Mouse (Mus musculus): ENCODE data around the gene Ksr2. TPM values are rescaled to one million over a fixed set of nuclear protein-coding genes. Genes with fewer than 3 reads are reported as not detected.

The Ksr2 gene
- total RNA-seq, 2 experiments from 2014 or later: 23.4 to 24.1 TPM

DNA sequence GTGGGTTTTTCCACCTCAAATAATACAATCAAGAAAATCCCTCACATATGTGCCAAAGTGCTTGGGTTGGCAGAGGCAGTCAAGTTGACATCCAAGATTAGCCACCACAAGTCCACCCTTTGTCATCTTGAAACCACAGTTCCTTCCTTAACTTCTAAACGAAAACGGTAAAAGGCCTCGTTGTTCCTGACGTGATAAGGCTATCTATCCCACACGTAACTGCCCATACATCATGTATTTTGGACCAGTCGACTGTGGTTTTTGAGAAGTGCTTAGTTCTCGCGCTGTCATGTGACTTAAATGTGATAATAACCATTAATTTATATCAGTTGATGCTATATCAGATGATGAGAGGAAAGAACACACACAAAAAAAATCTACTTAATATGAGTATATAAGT is 55.8 kb downstream of the Ksr2 start:
- intact Hi-C loops (cut with DNase I): no loop called here
- DNase-seq: no peak

DNA sequence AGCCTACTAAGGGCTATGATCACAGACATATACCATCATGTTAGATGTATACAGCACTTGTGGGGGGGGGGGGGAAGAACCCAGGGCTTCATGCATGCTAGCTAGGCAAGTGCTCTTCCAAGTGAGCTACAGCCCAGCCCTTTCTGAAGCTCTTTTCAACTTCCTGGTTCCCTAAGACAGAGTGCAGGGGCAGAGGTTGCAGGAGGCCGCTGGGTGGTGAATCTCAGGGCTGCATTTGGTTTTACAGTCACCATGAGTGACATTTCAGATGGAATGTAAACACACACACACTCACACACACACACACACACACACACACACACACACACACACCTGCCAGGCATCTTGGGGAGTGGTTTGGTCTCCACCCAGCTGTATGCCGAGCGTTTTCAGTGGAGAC is 67.4 kb downstream of the Ksr2 start:
- intact Hi-C loops (cut with DNase I): no loop called here
- no peak for DNase-seq

DNA sequence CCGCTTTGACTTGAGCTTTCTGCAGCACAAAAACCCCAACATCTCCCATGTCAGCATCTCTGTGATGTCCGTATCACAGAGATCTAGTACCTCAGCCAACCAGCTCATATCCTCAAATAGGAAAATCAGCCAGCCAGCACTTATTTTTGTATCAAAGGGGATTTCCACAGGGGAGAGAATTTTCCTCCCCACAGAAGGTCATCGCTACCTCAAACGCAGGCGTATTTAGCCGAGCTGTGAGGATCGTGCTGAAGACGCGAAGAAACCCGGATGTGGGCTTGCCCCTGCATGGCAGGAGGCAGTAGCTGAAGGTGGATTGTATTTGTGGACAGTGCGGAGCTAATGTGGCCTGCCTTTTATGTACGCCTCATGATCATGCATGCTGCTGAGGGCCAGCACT is 67.8 kb downstream of the Ksr2 start:
- intact Hi-C loops (cut with DNase I): no loop called here
- DNase-seq: no peak

DNA sequence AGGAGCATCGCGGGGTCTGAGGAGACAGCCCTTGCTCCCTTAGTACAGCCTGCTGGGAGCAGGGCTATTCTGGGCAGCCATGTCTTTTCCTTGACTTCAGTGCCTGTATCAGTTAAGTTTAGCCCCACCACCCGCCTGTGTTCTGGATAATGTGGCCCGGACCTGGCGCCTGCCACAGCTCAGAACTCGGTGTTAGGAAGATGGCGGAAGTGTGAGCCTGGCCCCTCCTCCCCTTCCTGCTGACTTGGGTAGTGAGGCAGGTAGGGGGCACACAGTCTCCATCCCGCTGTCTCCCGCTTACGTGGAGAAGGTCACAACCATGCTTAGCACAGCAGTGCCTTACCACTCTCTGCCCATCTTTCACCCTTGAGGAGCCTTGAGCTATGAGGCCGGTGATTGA is 68.2 kb downstream of the Ksr2 start:
- intact Hi-C loops (cut with DNase I): no loop called here

DNA sequence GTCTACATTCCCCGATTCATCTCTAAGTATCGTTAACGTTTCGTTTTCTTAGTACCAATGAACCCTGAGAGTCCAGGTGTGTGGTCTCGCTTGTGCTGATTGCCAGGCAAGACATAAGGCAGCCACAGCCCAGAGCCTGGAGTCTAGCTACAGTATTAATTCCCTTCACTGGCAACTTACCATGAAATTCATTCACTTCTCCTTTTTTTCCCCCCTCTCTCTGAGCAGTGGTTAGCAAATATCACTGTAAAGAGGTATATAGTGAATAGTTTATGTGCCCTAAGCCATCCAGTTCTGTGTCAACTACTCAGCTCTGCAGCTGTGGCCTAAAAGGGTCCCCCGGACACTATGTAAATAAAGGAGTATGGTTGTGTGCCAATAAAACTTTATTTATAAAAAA is 71.6 kb downstream of the Ksr2 start:
- intact Hi-C loops (cut with DNase I): no loop called here
- DNase-seq: no peak

More for the DNA sequence above, 68.2 kb downstream of the Ksr2 start:
- no peak for DNase-seq

DNA sequence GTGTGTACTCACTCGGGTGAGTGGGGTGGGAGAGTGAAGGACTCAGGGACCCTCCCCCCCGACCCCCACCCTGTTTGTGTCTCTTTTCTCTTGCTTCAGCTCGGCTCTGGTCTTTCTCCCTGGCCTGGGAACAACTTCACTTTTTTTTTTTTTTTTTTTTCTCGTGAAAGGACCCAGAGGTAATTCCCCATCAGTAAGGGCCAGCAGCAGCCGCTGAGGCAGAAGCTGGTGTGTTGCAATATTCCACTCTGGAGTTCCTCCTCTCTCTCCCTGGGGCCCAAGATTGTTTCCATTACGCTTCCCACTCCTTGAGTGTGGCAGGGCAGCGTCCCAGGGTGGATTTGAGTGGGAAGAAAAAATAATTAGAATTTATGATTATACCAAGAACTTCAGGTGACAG is 72.3 kb downstream of the Ksr2 start:
- no peak for DNase-seq
- intact Hi-C loops (cut with DNase I): no loop called here

DNA sequence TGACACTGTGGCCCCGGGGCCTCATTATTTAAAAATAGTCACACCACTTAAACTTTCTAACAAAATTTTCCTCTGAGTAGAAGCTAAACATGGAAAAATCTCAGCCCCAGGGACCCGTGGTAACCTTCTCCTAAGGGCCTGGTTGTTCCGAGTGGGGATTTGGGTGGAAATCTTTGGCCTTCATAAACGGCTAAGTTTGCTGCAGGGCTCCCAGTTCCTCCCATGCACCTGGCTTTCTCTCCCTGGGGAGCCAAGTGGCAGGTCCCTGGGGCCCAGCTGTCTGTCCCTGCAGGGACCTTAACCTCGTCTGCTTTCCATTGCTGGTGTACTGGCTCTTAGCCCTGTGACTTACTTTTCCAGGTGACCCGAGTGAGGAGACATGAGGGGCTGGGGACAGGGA is 74.4 kb downstream of the Ksr2 start:
- intact Hi-C loops (cut with DNase I): no loop called here

DNA sequence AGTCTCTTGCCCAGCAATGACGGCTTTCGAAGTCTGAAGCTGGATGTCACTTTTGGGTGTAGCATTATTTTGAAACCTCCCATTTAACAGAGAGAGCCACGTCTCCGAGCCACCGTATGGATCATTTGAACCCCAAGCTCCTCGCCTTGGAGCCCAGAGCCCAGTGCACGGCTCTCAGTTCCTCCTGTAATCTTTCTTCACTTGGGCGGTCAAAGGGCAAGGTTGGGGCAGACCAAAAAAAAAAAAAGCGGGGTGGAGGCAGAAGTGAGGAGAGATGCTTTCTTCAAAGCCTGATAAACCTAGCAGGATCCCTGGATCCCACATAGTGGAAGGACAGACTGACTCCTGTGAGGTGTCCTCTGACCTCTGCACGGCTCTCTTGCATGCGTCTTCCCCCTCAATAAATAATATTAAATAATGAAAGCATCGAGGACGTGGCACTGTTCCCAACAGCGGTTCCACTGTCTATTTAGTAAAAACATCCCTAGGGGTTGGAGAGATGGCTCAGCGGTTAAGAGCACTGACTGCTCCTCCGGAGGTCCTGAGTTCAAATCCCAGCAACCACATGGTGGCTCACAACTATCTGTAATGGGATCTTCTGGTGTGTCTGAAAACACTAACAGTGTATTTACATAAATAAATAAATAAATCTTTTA is 75.0 kb downstream of the Ksr2 start:
- intact Hi-C loops (cut with DNase I): no loop called here
- DNase-seq: no peak

More for the DNA sequence above, 74.4 kb downstream of the Ksr2 start:
- DNase-seq: no peak

DNA sequence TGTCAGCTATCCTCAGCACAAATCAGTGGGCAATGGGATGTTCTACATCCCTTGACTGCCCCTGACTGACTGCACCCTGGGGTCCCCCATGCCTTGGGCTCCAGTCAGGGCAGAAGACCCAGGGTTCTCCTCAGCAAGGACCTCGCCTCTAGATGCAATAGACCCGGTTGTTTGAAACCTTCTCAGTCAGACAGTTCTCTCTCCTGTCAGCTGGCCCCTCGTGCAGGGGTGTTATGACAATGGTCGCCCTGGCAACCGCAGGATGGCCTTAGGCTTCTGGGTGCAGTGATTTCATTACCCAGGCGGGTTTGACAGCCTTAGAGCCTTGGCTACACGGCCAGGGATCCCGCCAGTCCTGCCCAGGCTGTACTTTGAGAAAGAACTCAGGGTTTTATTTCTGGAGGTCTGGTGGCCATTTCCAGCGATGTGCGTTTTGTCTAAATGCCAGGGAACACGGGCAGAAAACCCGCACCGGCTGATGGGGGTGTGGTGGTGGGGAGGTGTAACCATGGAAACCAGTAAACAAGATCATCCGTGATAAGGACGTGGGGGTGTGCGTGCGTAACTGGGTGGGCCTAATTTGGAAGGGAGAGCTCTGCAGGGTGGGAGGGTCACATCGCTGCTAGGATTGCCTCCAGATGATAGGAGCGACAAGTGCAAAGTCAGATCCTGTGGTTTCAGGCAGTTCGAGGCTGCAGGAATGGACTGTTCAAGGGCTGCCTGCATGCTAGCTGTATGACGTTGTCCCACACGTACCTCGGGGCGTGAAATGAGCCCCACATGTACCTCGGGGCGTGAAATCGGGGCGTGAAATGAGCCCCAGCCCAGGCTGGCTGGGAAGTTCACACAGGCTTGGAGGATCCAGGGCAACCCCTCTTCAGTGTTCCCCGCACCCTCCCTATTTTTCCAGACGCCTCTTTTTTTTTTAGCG is 79.4 kb downstream of the Ksr2 start:
- intact Hi-C loops (cut with DNase I): loop anchor here (5.0 to 10.0 kb wide), 2 partner anchors 76 to 188 kb away; no protein-coding TSS in a partner anchor
- DNase-seq: peak; percentile 56

DNA sequence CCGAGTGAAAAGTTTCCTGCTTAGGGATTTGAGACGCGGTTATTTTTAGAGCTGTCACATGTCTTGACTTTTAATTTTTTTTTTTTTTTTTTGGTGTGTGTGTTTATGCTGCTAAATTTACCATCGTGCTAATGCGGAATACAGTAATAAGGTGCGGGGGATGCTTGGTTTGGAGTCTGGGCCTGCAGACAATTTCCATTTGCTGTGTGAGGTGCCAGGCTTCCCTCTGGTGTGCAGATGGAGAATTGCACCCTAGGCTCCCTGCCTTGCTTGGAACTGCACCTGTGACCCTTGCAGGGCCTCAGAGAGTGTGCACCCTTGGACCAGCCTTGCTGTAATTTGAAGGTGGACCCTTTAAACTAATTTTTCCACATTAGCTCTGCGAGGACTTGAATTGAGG is 80.1 kb downstream of the Ksr2 start:
- peak; percentile 69 for DNase-seq
- intact Hi-C loops (cut with DNase I): loop anchor here (5.0 to 10.0 kb wide), 2 partner anchors 77 to 189 kb away; no protein-coding TSS in a partner anchor

DNA sequence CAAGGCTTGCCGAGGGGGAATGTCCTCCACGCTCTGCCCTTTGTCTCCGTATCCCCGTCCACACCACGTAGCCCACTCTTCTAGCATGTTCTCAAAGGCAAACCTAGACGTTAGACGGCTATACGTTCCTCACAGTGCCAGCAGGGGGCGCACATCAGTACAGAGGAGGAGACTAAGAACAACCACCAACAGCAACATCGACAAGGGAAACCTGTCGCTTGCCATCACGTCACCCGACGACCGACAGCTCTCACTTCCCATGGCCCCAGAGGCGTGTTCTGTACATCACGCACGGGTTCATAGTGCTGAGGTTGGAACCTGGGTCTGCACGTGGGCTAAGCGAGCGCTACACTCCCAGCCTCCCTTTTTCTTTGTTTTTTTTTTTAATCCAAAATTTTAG is 83.3 kb downstream of the Ksr2 start:
- intact Hi-C loops (cut with DNase I): loop anchor here (10.0 kb wide), 1 partner anchor 192 kb away; no protein-coding TSS in a partner anchor
- no peak for DNase-seq

DNA sequence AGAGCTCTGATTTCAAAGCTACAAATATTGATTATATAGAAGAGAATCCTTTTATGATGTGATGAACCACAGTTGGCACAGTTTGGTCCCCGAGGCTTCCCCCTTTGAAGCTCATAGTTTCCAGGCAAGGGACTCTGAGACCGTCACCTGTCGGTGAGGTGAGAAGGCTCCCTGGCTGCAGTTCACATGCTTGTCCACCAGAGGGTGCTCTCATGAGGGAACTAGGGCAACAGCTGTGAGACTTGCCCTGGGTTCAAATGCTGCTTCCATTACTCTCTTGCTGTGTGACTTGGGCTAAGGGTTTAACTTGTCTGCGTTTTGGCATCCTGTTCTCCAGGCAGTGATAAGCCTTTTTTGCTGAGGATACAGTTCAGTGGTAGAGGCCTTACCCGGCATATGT is 88.8 kb downstream of the Ksr2 start:
- intact Hi-C loops (cut with DNase I): loop anchor here (10.0 kb wide), 1 partner anchor 562 kb away; no protein-coding TSS in a partner anchor
- no peak for DNase-seq

DNA sequence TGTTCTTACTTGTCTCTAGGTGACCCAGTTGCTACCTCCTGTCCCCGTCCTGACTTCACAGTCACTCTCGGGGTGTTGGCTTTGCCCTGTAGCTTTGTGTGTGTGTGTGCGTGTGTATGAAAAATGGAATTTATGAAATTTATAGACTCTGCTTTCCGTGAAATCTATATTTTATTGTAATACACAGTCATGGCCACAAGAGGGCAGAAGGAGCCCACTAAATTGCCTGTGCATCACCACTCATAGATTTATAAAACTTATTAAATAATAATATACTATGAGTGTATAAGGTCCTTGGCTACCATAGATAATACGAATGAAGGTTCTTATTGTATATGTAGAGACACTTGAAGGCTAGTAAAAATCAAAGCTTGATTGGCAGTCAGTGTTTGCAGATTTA is 90.6 kb downstream of the Ksr2 start:
- intact Hi-C loops (cut with DNase I): loop anchor here (10.0 kb wide), 1 partner anchor 560 kb away; no protein-coding TSS in a partner anchor
- no peak for DNase-seq

DNA sequence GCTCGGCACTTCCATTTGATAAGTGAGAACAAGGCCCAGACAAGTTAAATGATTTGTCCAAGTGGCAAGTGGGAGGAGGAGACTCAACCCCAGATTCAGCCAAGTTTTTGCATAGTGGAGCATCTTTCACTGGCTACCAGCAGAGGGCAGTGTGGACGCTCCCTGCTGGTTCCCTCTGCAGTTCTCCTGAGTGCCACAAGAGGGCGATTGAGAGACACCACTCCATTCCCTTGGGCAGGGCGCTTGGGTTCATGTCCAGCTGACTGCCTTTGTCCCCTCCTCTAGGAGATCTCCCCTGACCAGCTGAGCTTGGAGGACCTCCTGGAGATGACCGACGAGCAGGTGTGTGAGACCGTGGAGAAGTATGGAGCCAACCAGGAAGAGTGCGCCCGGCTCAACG is 91.4 kb downstream of the Ksr2 start:
- intact Hi-C loops (cut with DNase I): loop anchor here (5.0 to 10.0 kb wide), 2 partner anchors 442 to 560 kb away; no protein-coding TSS in a partner anchor
- peak; percentile 73 for DNase-seq

DNA sequence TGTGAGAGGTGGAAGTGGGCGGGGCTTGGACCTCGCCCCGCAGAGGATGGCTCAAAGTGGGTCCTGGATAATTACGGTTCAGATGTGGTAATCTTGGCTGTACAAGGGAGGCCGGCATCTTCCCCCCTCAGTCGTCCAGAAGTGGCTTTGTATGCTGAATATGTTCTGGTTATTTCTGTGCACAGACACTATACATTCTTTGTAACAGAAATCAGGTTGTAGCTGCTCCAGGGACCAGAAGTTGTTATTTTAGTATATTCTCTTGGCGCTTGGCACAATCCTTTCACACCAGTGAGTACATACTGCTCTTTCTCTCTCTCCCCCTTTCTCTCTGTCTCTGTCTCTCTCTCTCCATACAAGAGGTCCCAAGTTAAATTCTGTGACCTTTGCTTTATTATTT is 92.0 kb downstream of the Ksr2 start:
- DNase-seq: no peak
- intact Hi-C loops (cut with DNase I): loop anchor here (5.0 to 10.0 kb wide), 2 partner anchors 442 to 559 kb away; no protein-coding TSS in a partner anchor

DNA sequence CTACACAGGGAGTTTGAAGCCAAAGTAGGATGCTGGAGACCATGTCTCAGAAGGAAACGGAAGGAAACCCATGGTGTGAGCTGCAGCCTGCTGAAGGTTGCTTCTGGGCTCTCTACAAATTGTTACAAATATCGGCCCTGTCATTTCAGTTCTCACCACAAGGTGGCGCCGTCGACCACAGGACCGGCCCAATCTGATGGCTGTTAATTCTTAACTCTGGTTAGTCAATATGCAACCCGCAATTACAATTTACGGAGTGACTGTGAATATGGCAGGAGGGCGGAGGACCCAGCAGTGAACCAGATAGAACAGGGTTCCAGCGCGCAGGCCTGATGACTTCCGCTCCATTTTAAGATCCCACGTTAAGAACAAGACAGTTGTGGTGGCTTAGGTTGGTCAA is 92.6 kb downstream of the Ksr2 start:
- intact Hi-C loops (cut with DNase I): loop anchor here (5.0 to 10.0 kb wide), 2 partner anchors 441 to 558 kb away; no protein-coding TSS in a partner anchor
- DNase-seq: peak; percentile 62

DNA sequence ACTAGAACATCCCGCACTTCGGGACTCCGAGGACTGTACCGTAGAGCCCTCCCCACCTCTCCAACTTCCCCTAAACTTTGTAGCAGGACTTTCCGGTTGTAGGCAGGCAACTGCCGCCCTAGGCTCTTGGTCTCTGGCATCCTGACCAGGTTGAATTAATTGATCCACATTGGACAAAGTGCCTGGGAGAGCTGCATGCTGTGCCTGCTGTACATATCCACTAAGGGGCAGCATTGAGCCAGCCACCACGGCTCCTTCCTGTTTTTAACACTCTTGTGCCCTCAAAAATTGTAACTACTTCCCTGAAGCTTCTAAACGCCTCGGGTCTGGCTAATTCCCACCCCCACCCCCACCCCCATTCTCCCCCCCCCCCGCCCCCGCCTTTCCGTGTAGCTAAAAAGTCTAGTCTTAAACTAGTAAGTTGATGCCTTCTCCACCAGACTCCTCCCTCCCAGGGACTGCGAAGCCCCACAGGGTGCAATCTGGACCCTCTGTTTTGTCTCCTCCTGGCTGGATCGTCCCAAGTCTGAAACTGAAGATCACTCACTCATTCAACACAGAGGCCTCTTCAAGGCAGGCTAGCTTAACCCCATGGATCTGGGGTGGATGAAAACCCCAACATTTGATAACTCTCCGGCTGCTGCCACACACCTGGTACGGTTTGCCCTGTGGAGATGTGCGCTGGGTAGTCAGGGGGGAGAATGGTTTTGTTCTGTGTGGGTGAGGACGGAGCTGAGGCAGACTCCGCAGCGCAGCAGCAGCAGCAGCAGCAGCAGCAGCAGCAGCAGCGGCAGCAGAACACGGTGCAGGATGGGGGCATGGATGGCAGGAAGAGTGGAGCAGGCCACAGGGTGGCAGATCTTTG is 95.9 kb downstream of the Ksr2 start:
- intact Hi-C loops (cut with DNase I): loop anchor here (5.0 to 10.0 kb wide), 2 partner anchors 438 to 555 kb away; no protein-coding TSS in a partner anchor
- peak; percentile 46 for DNase-seq

DNA sequence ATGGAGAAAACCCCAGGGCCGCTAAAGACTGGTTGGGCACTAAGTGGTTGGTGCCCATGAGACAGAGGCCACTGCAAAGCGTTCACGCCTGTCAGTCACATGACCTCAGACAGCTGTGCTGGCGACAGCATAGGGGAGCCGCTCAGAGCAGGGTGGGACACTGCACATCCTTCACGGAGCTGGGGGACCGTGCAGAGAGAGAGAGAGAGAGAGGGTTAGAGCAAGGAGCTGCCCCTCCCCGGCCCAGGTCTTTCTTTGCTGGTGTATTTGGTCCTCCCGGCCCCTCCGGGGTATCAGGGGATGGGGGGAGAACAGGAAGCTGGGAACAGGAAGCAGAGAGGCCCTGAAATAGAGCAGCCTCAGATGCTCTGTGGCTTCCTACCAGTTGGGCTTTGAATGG is 97.1 kb downstream of the Ksr2 start:
- intact Hi-C loops (cut with DNase I): no loop called here
- no peak for DNase-seq

DNA sequence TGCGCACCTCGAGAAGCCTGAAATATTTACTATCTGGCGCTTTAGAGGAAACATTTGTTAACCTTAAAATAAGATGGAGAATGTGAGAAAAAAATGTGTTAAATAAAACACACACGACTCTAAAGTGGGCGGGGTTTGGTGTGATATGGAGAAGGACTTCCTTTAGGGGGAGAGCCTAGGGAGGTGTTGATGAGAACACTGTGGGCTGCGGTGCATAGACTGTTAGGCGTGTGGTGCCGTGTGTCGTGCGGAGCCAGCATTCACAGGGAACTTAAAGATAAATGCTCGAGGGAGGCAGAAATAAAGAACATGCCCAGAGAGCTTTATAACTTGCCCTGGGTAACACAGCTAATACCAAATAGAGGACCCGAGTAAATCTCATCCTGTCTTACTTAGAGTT is 101.6 kb downstream of the Ksr2 start:
- intact Hi-C loops (cut with DNase I): loop anchor here (5.0 kb wide), 1 partner anchor 417 kb away; no protein-coding TSS in a partner anchor
- DNase-seq: no peak

DNA sequence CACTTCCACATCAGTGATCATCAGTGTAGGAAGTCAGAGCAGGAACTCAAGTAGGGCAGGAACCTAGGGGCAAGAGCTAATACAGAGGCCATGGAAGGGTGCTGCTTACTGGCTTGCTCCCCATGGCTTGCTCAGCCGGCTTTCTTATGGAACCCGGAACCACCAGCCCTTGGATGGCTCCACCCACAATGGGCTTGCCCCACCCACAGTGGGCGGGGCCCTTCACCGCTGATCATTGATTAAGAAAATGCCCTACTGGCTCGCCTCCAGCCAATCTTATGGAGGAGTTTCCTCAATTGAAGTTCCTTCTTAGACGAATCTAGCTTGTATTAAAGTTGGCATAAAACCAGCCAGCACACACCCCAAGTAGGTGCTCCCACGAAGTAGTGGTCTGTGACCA is 102.1 kb downstream of the Ksr2 start:
- no peak for DNase-seq
- intact Hi-C loops (cut with DNase I): loop anchor here (2.0 to 5.0 kb wide), 2 partner anchors 321 to 416 kb away; no protein-coding TSS in a partner anchor

Measured in left cerebral cortex, postnatal 4 days (tissue).